ENCODE assay signal across 8 mouse cellular contexts in genomic region chrY:89126246-89126645, GRCm38 (mm10).
DNase-seq lines count a peak whose midpoint lies in the region.

No protein-coding gene starts in this region.

- peak; percentile 2 for DNase-seq in T-cell, adult 2 months (ENCODE audit: low spot score)
- peak; percentile 17 for DNase-seq in cerebellum, adult 8-10 months
- peak; percentile 95 for DNase-seq in heart, adult 11 months
- DNase-seq in kidney, adult 18-20 months: peak; percentile 44
- peak; percentile 1 to 9 for DNase-seq in layer of hippocampus, postnatal 10 days (ENCODE audit: low spot score in 2 of 2)
- DNase-seq in lung, postnatal 10 days: peak; percentile 0
- DNase-seq in right cerebral cortex, postnatal 25 days: peak; percentile 4
- DNase-seq in thymus, postnatal 14 days: peak; percentile 1

Comparison
In these comparisons a context has a peak if more than half of its experiments do, and no peak if none do; other contexts are left out.
1. Peak in every context shown above with its lines: DNase-seq.
2. DNase-seq: peak in every context shown above with its lines; median percentile 95 in heart, adult 11 months; 44 in kidney, adult 18-20 months; 17 in cerebellum, adult 8-10 months; 5 in layer of hippocampus, postnatal 10 days; 4 in right cerebral cortex, postnatal 25 days; 2 in T-cell, adult 2 months; 1 in thymus, postnatal 14 days; 0 in lung, postnatal 10 days.